Mouse (Mus musculus): ENCODE data around the gene Acsl3. TPM values are rescaled to one million over a fixed set of nuclear protein-coding genes. Genes with fewer than 3 reads are reported as not detected.
A peak's percentile ranks its signal among the peaks of the same experiment; 100 is the strongest.

Acsl3 gene
- total RNA-seq (2021): 1 to 10 TPM; 9.2 to 9.9 TPM
- long read RNA-seq, experiment 1, transcript Acsl3-205 (15 exons, 2,976 nt): major isoform, 6 of 9 reads
- long read RNA-seq, experiment 1, partial matches to known transcripts: 0 of 9 reads
- long read RNA-seq, experiment 1, other reads (novel, unspliced or antisense): 0 of 9 reads
- long read RNA-seq, experiment 2, partial matches to known transcripts: 0 of 5 reads
- long read RNA-seq, experiment 2, other reads (novel, unspliced or antisense): 0 of 5 reads

DNA sequence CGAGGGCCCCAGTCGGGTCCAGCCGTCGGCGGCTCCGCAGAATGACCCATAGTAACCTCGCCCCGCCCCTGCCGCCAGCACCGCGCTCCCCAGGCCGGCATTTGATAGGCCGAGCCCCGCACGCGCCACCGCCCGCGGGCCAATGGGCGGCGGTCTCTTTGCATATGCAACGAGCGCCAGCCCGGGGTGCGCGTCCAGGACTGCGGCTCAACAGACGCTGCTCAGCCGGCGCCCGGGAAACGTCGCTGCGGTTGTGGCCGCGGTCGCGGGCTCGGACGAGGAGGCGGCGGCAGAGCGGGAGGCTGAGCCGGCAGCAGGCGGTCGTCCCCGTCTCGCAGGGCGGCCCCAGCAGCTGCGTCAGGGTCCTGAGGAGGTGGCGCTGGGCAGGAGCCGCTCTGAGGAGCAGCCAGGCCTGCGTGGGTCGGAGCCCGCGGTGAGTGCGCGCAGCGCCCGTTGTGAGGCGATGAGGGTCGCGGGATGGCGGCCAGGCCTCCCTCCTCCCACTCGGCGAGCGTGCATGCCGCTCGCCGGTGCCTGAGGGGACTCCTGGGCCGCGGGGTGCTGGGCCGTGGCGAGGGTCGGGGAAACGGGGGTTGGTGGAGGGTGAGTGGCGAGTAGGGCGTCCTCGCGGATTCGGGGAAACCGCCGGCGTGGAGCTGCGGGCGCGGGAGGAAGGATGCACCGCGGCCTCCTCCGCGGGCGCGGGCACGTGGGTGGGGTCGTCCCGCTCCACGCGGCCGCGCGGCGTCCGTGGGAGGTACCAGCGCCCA is at the start of gene Acsl3, which contains the start of gene Utp14b:
Acsl3 (plus strand) TSS at position 155 of the 770 bp plus-strand sequence.
Utp14b (plus strand) TSS at position 368 of the 770 bp plus-strand sequence.
- DNase-seq (ENCODE audit: low spot score): peak; percentile 97

DNA sequence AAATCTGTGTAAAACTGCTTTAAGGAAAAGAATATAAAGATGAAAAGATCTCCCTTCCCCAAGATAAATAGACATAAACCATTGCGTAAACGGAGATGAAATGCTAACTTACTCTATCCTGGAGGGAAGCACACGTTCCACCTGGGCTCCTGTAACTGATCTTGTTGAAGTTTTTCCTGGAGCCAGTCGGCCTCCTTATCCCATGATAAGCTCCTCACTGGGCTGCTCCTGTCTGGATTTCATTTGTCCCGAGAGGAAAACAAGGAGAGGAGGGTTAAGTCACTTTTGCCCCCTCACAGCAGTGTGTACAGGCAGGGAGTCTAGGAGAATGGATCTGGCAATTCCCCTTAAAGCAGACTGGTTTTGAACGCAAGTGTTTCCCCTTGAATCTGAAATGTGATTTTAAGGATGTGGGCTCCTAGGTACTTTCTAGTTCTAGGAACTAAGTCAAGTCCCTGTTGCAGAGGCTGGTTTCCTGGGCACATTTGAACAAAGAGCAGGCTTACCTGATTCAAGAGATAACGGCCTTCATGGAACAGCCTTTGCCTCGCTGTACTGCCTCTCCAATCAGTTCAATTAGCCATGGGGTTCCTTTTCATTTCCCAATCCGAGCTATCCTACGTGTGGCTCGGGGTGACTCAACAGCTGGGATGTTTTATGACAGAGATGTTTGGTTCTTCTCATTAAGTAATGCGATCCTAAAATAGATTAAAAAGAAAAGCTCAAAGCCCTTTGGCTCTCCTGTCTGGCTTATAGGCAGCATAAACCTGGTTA is 48.3 kb upstream of the Acsl3 start:
- DNase-seq (ENCODE audit: low spot score): no peak

- DNase-seq (ENCODE audit: low spot score): peak; percentile 59
These were observed 46.6 kb upstream of the Acsl3 start for GRCm38 (mm10) chr1:78611039-78611438.

DNA sequence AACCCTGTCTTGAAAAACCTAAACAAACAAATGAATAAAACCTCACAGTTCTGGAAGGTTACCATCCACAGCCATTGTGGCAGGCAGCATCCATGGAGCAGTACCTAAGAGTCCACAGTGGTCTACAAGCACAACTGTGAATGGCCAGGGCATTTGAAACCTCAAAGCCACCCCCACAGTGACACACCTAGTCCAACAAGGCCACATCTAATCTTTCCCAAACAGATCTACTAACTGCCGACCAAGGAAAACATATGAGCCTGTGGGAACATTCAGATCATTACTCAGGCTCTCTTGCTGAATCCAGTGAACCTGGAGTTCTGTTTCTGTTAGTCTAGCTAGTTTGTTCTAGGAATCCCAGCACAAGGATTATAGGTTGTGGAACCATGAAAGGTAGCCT is 44.7 kb upstream of the Acsl3 start:
- DNase-seq (ENCODE audit: low spot score): no peak

- no peak for DNase-seq (ENCODE audit: low spot score)
These were observed 33.3 kb upstream of the Acsl3 start for GRCm38 (mm10) chr1:78624352-78624751.

DNA sequence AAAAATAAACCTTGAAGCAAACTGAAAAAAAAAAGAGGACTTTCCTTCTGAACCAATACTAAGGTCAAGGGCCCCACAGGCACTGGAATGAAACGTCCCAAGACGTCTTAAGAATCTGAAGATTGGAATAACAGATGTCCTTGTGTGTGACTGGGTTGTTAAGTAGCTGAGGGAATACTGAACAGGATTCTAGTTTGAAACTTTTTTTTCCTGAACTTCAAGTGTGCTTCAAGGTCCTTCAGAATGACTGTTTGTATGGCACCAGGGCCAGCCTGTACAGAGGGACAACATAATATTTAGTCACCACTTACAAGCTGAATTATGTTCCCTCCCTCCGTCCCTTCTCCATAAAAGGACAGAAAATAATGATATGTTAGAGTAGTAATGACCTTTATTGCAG is 23.1 kb upstream of the Acsl3 start:
- no peak for DNase-seq (ENCODE audit: low spot score)

DNA sequence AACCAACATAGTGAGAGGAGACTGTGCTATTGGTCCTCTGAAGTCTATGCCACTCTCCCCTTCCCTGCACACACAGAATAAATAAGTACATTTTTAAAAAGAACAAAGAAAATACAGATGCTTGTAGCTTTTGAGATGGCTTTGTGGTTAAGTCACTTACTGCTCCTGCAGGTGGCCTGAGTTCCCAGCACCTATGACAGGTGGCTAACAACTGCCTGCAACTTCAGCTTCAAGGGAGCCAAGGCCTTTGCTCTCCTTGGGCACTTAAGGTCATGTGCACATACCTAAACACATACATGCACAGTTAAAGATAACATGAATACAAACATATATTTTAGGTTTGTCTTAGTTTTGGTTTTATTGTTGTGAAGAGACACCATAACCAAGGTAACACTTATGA is 16.8 kb upstream of the Acsl3 start:
- no peak for DNase-seq (ENCODE audit: low spot score)

DNA sequence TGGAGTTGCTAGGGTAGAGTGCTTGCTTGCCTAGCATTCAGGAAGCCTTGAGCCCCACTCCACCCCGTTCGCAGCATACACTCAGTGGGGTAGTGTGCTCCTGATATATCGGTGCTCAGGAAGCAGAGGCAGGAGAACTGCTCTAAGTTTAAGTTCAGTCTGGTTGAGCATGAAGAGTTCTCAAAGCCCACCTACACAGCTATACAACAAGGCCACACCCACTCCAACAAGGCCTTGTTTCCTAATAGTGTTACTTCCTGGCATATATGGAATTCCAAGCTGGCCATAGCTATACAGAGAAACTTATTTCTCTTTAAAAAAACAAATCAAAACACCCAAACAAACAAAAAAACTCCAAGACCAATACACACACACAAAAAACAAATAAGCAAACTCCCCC is 15.8 kb upstream of the Acsl3 start:
- no peak for DNase-seq (ENCODE audit: low spot score)

GRCm38 (mm10) chr1:78642197-78642596 is 15.4 kb upstream of the Acsl3 start:
- peak; percentile 22 for DNase-seq (ENCODE audit: low spot score)

DNA sequence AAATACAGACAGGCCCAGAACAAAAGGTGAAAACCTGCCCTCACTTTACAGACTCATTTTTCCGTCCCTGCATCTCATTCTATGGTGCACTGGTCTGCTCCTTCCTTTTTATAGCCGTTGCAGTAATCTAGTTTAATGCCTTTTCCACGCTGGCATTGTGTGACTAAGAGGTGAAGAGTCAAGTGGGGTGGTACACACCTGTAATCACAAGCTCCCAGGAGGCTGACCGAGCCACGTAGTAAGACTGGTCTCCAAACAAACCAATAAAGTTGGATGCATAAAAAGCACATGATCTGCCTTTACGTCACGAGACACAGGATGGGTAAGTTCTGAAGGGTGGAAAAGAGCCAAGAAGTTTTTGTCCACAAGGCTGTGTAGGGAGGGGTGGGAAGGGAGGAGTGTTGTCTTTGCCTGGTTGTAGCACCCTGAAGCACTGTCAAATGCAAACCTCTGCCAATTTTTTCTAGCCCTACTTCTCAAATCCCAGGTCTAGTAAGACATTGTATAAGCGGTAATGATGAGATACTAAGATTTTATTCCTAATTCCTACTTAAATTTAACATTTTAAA is 10.2 kb upstream of the Acsl3 start:
- DNase-seq (ENCODE audit: low spot score): no peak

DNA sequence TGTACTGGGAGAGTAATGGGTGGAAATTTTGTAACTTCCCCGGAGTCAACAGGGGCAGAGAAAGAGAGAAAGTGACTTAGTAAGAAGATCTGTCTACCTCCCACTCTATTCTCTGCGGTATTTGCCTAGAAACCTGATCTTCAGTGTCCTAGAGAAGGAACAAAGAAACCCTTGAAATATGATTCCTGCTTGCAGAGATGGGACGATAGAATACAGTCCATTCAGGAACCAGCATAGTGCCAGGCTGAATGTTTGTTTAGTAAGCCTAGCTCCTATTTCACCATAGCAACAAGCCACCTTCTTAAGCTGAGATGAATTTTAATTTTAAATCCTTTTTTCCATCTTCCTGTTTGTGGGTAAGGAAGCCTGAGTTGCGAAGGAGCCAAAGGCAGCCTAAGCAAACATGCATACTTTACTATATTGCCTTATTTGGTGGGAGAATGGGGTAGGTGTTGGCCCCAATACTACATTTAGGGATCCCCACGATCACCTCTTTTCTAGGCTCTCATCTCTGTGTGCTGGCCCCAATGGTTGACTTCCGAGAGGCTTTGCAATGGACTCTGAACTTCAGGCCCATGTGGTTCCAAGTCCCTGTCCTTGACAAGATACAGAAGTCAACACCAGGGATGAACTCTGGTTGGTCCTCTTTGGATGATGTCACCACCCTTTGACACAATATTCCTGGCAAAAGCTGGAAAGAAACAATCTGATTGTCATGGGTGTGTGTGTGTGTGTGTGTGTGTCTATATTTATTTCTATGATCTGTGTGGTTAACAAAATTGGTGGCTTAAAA is 8.2 kb upstream of the Acsl3 start:
- no peak for DNase-seq (ENCODE audit: low spot score)

GRCm38 (mm10) chr1:78656472-78656871 is 1.2 kb upstream of the Acsl3 start:
- peak; percentile 14 for DNase-seq (ENCODE audit: low spot score)

GRCm38 (mm10) chr1:78657021-78657629 is 500 bp upstream of the Acsl3 start:
- DNase-seq (ENCODE audit: low spot score): no peak

DNA sequence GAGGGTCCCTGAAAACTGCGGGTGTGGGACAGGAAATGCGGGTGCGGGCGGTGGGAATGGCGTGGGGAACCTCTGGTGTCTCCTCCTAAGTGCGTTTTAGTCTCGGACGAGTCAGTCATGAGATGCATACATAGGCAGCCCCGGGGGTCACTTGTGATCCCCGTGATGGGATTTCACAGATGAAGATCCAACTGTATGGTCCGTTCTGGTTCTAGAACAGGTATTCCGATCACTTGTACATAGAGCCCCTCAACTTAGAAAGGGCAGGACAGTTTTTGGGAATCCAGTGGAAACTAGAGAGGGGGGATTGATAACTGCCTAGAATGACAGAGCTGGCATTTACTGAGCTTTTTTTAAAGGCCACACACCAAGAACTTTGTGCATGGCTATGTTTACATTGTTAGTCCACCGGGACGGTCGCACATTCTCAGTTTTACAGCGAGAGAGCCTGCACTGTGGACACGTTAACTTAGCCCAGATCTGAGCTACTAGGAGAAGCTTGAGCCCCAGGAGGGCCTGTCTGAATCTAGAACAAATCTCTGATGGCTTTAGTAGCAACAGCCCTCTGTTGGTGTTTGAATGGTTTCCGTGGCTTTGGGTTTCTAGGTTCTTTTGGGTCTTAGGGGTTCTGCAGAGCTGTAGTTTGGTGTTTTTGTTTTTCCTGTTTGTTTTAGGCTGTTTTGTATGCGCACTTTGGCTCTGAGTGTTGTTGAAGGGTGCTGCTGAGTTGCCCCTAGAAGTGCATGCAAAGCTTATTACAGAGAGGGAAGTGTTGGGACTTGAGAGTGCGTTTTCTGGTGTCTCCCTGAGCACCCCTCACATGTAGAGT is 1.0 kb downstream of the Acsl3 start:
- peak; percentile 5 for DNase-seq (ENCODE audit: low spot score)

DNA sequence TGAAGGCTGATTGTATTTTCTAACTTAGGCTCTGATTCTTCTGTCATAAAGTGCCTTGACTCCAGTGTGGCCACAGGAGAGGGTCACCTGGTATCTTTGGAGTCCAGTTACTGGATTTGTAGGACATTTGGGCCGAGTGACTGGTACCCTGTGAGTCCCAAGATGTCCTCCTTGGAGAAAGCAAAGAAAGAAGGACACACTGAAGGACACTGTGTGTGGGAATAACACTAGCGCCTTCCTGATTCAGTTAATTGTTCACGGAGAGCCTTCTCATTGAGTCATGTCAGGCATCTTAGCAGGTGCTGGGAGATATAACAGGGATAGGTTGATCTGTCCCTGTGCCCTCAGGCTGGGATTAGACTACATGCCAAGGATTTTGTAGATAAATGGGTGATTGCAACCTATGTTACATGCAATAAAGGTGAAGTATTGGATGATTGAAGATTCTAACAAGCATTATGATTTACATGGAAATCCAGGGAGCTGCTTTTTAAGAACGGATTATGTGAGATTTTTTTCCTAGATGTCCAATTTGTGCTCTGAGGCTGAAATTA is 1.7 kb downstream of the Acsl3 start:
- no peak for DNase-seq (ENCODE audit: low spot score)

DNA sequence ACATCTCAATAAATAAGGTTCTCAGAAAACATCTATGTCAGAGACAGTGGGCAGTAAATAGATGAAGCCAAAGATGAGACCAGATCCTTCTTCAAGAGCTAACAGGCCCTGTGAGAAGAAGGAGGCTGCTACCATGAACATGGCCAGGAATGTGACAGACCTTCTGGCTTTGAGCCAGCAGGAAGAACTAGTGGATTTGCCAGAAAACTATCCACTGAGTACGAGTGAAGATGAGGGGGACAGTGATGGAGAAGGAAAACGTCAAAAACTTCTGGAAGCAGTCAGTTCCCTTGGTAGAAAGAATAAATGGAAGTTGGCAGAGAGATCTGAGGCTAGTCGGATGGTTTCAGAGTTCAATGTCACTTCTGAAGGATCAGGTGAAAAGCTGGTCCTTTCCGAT is 6.7 kb downstream of the Acsl3 start:
- no peak for DNase-seq (ENCODE audit: low spot score)

DNA sequence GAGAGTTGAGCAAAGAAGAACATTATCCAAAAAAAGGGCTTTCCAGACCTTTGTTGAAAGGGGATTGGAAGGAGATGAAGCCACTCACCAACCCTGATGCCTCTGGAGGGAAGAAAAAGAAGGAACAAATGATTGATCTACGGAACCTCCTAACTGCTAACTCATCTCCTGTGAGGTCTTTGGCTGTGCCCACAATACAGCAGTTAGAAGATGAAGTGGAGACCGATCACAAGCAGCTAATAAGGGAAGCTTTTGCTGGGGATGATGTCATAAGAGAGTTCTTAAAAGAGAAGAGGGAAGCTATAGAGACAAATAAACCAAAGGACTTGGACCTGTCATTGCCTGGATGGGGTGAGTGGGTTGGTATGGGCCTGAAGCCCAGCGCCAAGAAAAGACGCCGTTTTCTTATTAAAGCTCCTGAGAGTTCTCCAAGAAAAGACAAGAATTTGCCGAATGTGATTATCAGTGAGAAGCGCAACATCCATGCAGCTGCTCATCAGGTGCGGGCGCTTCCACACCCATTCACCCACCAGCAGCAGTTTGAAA is 8.4 kb downstream of the Acsl3 start:
- no peak for DNase-seq (ENCODE audit: low spot score)

DNA sequence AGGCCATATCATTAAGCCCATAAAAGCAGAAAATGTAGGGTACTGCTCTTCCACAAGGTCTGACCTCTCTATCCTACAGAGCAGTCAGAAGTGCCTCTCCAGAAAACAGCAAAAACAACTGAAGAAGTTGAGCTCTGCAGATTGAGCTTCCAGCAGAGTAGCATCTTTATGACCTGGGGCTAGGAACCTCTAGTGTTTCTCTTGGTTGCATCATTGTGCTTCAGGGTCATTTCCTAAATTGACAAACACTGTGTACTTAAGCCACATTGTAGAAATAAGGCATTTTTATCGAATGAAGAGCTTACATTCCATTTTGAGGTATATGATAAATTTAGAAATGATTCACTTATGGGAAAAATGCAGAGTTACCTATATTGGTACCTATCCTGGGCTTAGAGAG is 9.0 kb downstream of the Acsl3 start:
- DNase-seq (ENCODE audit: low spot score): no peak

GRCm38 (mm10) chr1:78682291-78682690 is 24.7 kb downstream of the Acsl3 start:
- no peak for DNase-seq (ENCODE audit: low spot score)

All from gastrocnemius, adult 18-20 months (tissue).